Mouse (Mus musculus) heart, embryonic 15.5 days (tissue): ENCODE data around the gene Cdkl5. TPM values are rescaled to one million over a fixed set of nuclear protein-coding genes. Genes with fewer than 3 reads are reported as not detected.
"Not testable (repeated sequence)": the region's sequence is repeated elsewhere in the genome, so short reads cannot be mapped to it uniquely, and the experiment has no call there.

ENCODE experiments used
- ATAC-seq: fragments of 200-750 bp; cut with Nextera tagmentation; replicated peaks from 2 replicates; pipeline ENCODE4 v1.8.0; 2017; ENCODE audit warnings: low read depth, moderate TSS enrichment; ENCODE audit not compliant: insufficient number of reproducible peaks, insufficient read depth, low FRiP score
- H3K27ac ChIP-seq: fragments of 300-500 bp; sonication (generic); 2 replicates; pipeline ENCODE4 v1.5.1; 2015; ENCODE audit warnings: mild to moderate bottlenecking, inconsistent platforms
- H3K27me3 ChIP-seq: fragments of 300-500 bp; sonication (generic); 2 replicates; pipeline ENCODE4 v1.6.1; 2015; ENCODE audit warnings: inconsistent platforms
- H3K36me3 ChIP-seq: fragments of 300-500 bp; sonication (generic); 2 replicates; pipeline ENCODE4 v1.6.1; 2015; ENCODE audit warnings: mild to moderate bottlenecking, inconsistent platforms
- H3K4me1 ChIP-seq: fragments of 300-500 bp; sonication (generic); replicated peaks from 2 replicates; pipeline ENCODE4 v1.6.1; 2015; ENCODE audit warnings: inconsistent platforms
- H3K4me2 ChIP-seq: fragments of 300-500 bp; sonication (generic); 2 replicates; pipeline ENCODE4 v1.6.1; 2015; ENCODE audit warnings: inconsistent platforms, mild to moderate bottlenecking, moderate library complexity
- H3K4me3 ChIP-seq: fragments of 300-500 bp; sonication (generic); 2 replicates; pipeline ENCODE4 v1.5.1; 2015; ENCODE audit warnings: mild to moderate bottlenecking, inconsistent platforms
- H3K9ac ChIP-seq: fragments of 300-500 bp; sonication (generic); 2 replicates; pipeline ENCODE4 v1.6.1; 2015; ENCODE audit warnings: mild to moderate bottlenecking, inconsistent platforms
- H3K9me3 ChIP-seq: fragments of 300-500 bp; sonication (generic); replicated peaks from 2 replicates; pipeline ENCODE4 v1.6.1; 2016; ENCODE audit warnings: inconsistent platforms
- WGBS: fragments of 180-500 bp; shearing (Covaris S2); methylation state at CpG from one replicate; pipeline ENCODE4 v1.1.7; 2015; ENCODE audit warnings: mixed read lengths; 5-methylcytosine and 5-hydroxymethylcytosine counted together
- polyA plus RNA-seq: library from polyadenylated mRNA; unstranded; fragments of >200 nt; fragmentation: Nextera tagmentation; extraction: Ambion mirVana; gene quantifications from 2 replicates; pipeline ENCODE4 v1.2.1, GENCODE M21; 2015

The Cdkl5 gene
- polyA plus RNA-seq, 1 experiment from 2014 or later: 2.2 TPM

GRCm38 (mm10) chrX:160794920-160795319 lies 199.6 kb downstream of the Cdkl5 start:
- H3K4me2 ChIP-seq: no peak overlapping the region
- H3K27ac ChIP-seq: no peak overlapping the region
- no peaks in the 10 kb centered on the region for H3K9me3 ChIP-seq
- H3K4me1 ChIP-seq: no peaks in the 10 kb centered on the region
- WGBS: 57% methylated on average over 4 of the region's 4 CpGs
- no peak for ATAC-seq
- no peaks in the 10 kb centered on the region for H3K36me3 ChIP-seq
- no peaks in the 10 kb centered on the region for H3K27me3 ChIP-seq
- H3K9ac ChIP-seq: no peak overlapping the region
- H3K4me3 ChIP-seq: no peak overlapping the region

GRCm38 (mm10) chrX:160782276-160782675 lies 212.2 kb downstream of the Cdkl5 start:
- H3K9me3 ChIP-seq: no peaks in the 10 kb centered on the region
- H3K4me1 ChIP-seq: no peaks in the 10 kb centered on the region
- no peak overlapping the region for H3K27ac ChIP-seq
- H3K36me3 ChIP-seq: no peaks in the 10 kb centered on the region
- WGBS: 85% methylated on average over 5 of the region's 5 CpGs
- no peak overlapping the region for H3K4me3 ChIP-seq
- H3K27me3 ChIP-seq: no peaks in the 10 kb centered on the region
- no peak overlapping the region for H3K9ac ChIP-seq
- H3K4me2 ChIP-seq: no peak overlapping the region
- no peak for ATAC-seq

DNA sequence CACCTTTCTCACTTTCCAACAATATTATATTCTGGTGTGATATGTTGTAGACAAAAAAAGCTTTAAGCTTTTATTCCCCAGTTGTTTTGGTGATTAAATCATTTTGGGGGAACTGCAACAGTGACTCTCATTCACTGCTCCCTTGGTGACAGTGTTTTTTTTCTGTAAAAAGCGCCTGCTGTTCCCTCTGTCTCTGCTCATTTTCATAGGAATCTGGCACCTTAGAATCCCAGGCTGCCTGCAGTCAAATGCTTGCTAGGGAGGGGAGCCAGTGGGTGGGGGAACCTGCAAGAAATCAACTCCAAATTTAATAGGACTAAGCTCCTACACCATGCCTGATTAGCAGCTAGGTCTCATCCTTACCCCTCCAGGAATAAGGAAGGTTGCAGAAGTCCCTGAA lies 221.5 kb downstream of the Cdkl5 start:
- H3K9me3 ChIP-seq: no peaks in the 10 kb centered on the region
- ATAC-seq: no peak
- H3K4me2 ChIP-seq: no peak overlapping the region
- no peaks in the 10 kb centered on the region for H3K27me3 ChIP-seq
- H3K27ac ChIP-seq: no peak overlapping the region
- 12% methylated on average over 1 of the region's 1 CpGs for WGBS
- H3K36me3 ChIP-seq: no peaks in the 10 kb centered on the region
- no peak overlapping the region for H3K9ac ChIP-seq
- H3K4me3 ChIP-seq: no peak overlapping the region
- H3K4me1 ChIP-seq: no peaks in the 10 kb centered on the region

DNA sequence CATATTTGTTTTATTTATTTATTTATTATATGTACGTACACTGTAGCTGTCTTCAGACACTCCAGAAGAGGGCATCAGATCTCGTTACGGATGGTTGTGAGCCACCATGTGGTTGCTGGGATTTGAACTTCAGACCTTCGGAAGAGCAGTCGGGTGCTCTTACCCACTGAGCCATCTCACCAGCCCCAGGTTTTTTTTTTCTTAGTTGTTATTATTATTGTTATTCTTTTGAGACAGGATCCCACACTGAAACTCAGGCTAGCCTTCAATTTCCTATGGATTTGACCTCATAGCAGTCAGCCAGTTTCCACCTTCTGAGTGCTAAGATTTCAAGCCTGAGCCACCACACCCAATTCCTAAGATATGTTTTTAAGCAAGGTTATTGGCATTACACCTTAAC lies 224.9 kb downstream of the Cdkl5 start:
- WGBS: 89% methylated on average over 5 of the region's 5 CpGs
- ATAC-seq: not testable (repeated sequence)

GRCm38 (mm10) chrX:160767713-160768112 lies 226.8 kb downstream of the Cdkl5 start, which contains the start of gene Rs1:
TSS of gene Rs1 (plus strand) at chrX:160768013.
- Histone ChIP-seq H3K4me3 (0 out of 2 replicates have a peak within 1 kb of the TSS, but pooled peaks have one; percentile 58), H3K4me1 (no peaks in the 10 kb centered on the region), H3K9ac (no peak within 1 kb of the TSS), H3K36me3 (no peaks in the 10 kb centered on the region), H3K9me3 (no peaks in the 10 kb centered on the region), H3K27me3 (no peaks in the 10 kb centered on the region), H3K27ac (no peak within 1 kb of the TSS), H3K4me2 (peak within 1 kb of the TSS; percentile 41; the same call in 1 of the 2 replicates)
- WGBS: 79% methylated on average over 2 of the region's 2 CpGs
- ATAC-seq: no peak

More for the DNA sequence above, 224.9 kb downstream of the Cdkl5 start:
- not testable (repeated sequence) for H3K27me3 ChIP-seq, H3K27ac ChIP-seq, H3K9ac ChIP-seq, H3K4me2 ChIP-seq, H3K4me3 ChIP-seq, H3K4me1 ChIP-seq, H3K36me3 ChIP-seq, H3K9me3 ChIP-seq

DNA sequence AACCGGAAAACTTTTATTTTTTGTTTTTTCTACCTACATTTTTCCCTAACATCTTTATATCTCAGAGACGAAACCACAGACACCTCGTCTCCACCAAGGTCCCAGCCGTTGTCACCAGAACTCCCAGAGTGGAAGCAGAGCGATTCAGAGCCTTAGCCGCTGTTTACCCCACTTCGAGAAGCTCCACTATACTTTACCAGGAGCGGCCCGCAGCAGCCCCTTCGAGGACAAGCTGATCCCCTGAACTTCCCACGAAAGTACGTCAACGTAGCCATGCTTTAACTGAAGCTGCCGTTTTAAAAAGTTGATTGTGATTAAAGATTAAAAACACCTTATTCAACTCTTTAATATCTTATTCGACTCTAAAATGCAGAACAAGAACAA lies 228.3 kb downstream of the Cdkl5 start:
- 15% methylated on average over 15 of the region's 15 CpGs for WGBS
- no peaks in the 10 kb centered on the region for H3K9me3 ChIP-seq
- no peaks in the 10 kb centered on the region for H3K4me1 ChIP-seq
- peak overlapping the region; percentile 58 for H3K4me3 ChIP-seq
- peak overlapping the region; percentile 56 for H3K27ac ChIP-seq
- H3K9ac ChIP-seq: 0 out of 2 replicates have a peak overlapping the region, but pooled peaks have one; percentile 41
- H3K4me2 ChIP-seq: peak overlapping the region; percentile 41
- H3K27me3 ChIP-seq: no peaks in the 10 kb centered on the region
- no peaks in the 10 kb centered on the region for H3K36me3 ChIP-seq
- ATAC-seq: peak; percentile 69

DNA sequence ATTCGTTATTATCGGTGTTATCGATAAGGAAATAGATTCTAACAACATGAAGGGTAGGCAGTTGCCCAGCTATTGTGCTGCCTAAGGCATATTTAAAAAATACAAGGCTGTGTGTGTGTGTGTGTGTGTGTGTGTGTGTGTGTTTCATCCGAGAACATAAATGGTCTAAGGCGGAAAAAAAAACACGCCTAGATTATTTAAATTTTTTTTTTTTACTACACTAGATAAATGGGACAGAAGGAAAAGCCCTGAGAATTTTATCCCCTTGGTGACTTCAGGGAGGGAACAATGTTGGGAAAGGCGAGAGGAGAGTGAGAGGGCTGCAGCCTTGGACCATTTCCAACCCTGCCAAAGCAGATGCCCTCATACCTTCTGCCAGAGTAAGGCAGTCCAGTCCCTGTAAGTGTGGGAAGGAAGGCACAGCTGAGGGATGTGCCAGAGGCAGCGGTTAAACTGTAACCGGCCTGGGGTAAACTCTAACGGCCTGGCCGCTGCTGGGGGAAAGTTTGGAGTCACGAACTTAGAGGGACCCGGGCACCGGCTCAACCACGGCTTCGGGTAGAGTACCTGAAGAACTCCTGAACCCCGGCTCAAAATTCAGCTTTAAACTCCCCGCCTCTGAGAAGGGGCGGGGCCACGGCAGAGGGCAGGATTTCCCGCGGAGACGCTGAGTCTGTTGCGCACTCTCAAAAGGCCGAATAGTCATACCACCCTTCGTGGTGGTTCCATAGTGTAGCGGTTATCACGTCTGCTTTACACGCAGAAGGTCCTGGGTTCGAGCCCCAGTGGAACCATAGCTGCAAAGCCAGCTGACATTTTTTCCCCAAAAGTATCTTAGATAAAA lies 228.9 kb downstream of the Cdkl5 start:
- Histone ChIP-seq H3K9me3 (no peaks in the 10 kb centered on the region), H3K9ac (peak overlapping the region; percentile 36; the same call in 1 of the 2 replicates), H3K27ac (peak overlapping the region; percentile 56; the same call in 1 of the 2 replicates), H3K4me3 (peak overlapping the region; percentile 58), H3K36me3 (no peaks in the 10 kb centered on the region), H3K4me2 (peak overlapping the region; percentile 55), H3K27me3 (no peaks in the 10 kb centered on the region), H3K4me1 (no peaks in the 10 kb centered on the region)
- WGBS: 22% methylated on average over 30 of the region's 30 CpGs
- peak; percentile 86 for ATAC-seq

GRCm38 (mm10) chrX:160750808-160751207 lies 243.7 kb downstream of the Cdkl5 start:
- WGBS: 92% methylated on average over 8 of the region's 8 CpGs
- no peak for ATAC-seq

GRCm38 (mm10) chrX:160748653-160749052 lies 245.9 kb downstream of the Cdkl5 start:
- Histone ChIP-seq H3K4me3 (no peak overlapping the region), H3K36me3 (no peaks in the 10 kb centered on the region), H3K9me3 (no peaks in the 10 kb centered on the region), H3K4me2 (no peak overlapping the region), H3K27me3 (no peaks in the 10 kb centered on the region), H3K27ac (no peak overlapping the region), H3K9ac (no peak overlapping the region), H3K4me1 (no peaks in the 10 kb centered on the region)
- whole genome bisulfite sequencing: 54% methylated on average over 1 of the region's 1 CpGs
- no peak for ATAC-seq

More at GRCm38 (mm10) chrX:160750808-160751207, 243.7 kb downstream of the Cdkl5 start:
- H3K36me3 ChIP-seq: no peaks in the 10 kb centered on the region
- no peak overlapping the region for H3K9ac ChIP-seq
- H3K4me1 ChIP-seq: no peaks in the 10 kb centered on the region
- H3K9me3 ChIP-seq: no peaks in the 10 kb centered on the region
- no peaks in the 10 kb centered on the region for H3K27me3 ChIP-seq
- H3K4me3 ChIP-seq: no peak overlapping the region
- no peak overlapping the region for H3K4me2 ChIP-seq
- H3K27ac ChIP-seq: no peak overlapping the region

- no peak overlapping the region for H3K4me3 ChIP-seq
- 45% methylated on average over 1 of the region's 1 CpGs for WGBS
- H3K9me3 ChIP-seq: no peaks in the 10 kb centered on the region
- no peaks in the 10 kb centered on the region for H3K27me3 ChIP-seq
- no peaks in the 10 kb centered on the region for H3K36me3 ChIP-seq
- no peak for ATAC-seq
- H3K9ac ChIP-seq: no peak overlapping the region
- no peak overlapping the region for H3K4me2 ChIP-seq
- H3K4me1 ChIP-seq: no peaks in the 10 kb centered on the region
- H3K27ac ChIP-seq: no peak overlapping the region
Measured at GRCm38 (mm10) chrX:160745399-160745798, 249.1 kb downstream of the Cdkl5 start.

DNA sequence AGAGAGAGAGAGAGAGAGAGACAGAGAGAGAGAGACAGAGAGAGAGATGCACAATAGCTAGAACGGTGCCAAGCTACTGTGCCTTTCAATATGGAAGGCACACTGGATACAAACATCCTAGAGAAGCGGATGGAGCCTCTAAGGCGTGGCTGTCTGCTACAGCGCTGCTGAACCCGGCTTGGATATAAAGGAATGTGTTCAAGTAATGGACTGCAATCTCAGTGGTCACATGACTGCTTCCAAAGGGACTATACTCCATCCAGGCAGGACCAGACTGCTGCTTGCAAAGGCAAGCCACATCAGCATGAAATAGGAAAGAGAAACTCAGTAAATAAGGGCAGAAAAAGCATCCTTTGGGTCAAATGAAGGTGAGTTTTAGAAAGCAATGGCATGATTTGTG lies 258.9 kb downstream of the Cdkl5 start, which contains the start of gene Ppef1:
Ppef1 (minus strand) TSS at position 116 of the 400 bp plus-strand sequence.
- Histone ChIP-seq H3K4me2 (no peak within 1 kb of the TSS), H3K9ac (no peak within 1 kb of the TSS), H3K9me3 (no peaks in the 10 kb centered on the region), H3K27me3 (no peaks in the 10 kb centered on the region), H3K4me3 (no peak within 1 kb of the TSS), H3K4me1 (no peaks in the 10 kb centered on the region), H3K27ac (no peak within 1 kb of the TSS), H3K36me3 (no peaks in the 10 kb centered on the region)
- WGBS: 72% methylated on average over 5 of the region's 5 CpGs
- no peak for ATAC-seq
